Mouse (Mus musculus) spleen, postnatal 4 days (tissue): ENCODE measurements around the gene Cdkn1a.
"Not testable (repeated sequence)": the region's sequence is repeated elsewhere in the genome, so short reads cannot be mapped to it uniquely, and the experiment has no call there.

ENCODE experiments used
- DNase-seq, 2 experiments: peaks; one replicate each; pipeline ENCODE4 v3.0.0; 2022; ENCODE audit warnings: low spot score in 2 of 2

The Cdkn1a gene

GRCm38 (mm10) chr17:29090776-29091175 is at the start of gene Cdkn1a:
Gene Cdkn1a (plus strand): TSS chr17:29090976.
- DNase-seq = peak in 1 of 2 experiments; percentile 43

GRCm38 (mm10) chr17:29041632-29042031 is 49.1 kb upstream of the Cdkn1a start:
- DNase-seq = not testable (repeated sequence)

GRCm38 (mm10) chr17:29042569-29042968 is 48.2 kb upstream of the Cdkn1a start:
- no peak for DNase-seq

GRCm38 (mm10) chr17:29043583-29043982 is 47.2 kb upstream of the Cdkn1a start:
- no peak for DNase-seq

GRCm38 (mm10) chr17:29044146-29044924 is 46.4 kb upstream of the Cdkn1a start:
- DNase-seq = no peak

- no peak for DNase-seq
Observed at GRCm38 (mm10) chr17:29044925-29045319, 45.9 kb upstream of the Cdkn1a start.

- DNase-seq = peak; percentile 55 to 73
Observed at GRCm38 (mm10) chr17:29045741-29046530, 44.8 kb upstream of the Cdkn1a start.

GRCm38 (mm10) chr17:29046863-29047262 is 43.9 kb upstream of the Cdkn1a start:
- no peak for DNase-seq

GRCm38 (mm10) chr17:29047697-29048514 is 42.9 kb upstream of the Cdkn1a start:
- DNase-seq = no peak

GRCm38 (mm10) chr17:29048748-29049507 is 41.8 kb upstream of the Cdkn1a start:
- peak; percentile 81 to 93 for DNase-seq

- DNase-seq = no peak
Observed at GRCm38 (mm10) chr17:29049508-29049889, 41.3 kb upstream of the Cdkn1a start.

GRCm38 (mm10) chr17:29049923-29050322 is 40.9 kb upstream of the Cdkn1a start:
- DNase-seq = no peak

GRCm38 (mm10) chr17:29050791-29051190 is 40.0 kb upstream of the Cdkn1a start:
- DNase-seq = no peak

- DNase-seq = no peak
Observed at GRCm38 (mm10) chr17:29053067-29053466, 37.7 kb upstream of the Cdkn1a start.

- no peak for DNase-seq
Observed at GRCm38 (mm10) chr17:29053841-29054240, 36.9 kb upstream of the Cdkn1a start.

GRCm38 (mm10) chr17:29054429-29054828 is 36.3 kb upstream of the Cdkn1a start:
- DNase-seq = no peak

- DNase-seq = no peak
Observed at GRCm38 (mm10) chr17:29055586-29055985, 35.2 kb upstream of the Cdkn1a start.

GRCm38 (mm10) chr17:29056207-29056606 is 34.6 kb upstream of the Cdkn1a start:
- no peak for DNase-seq

- DNase-seq = no peak
Observed at GRCm38 (mm10) chr17:29056699-29057151, 34.1 kb upstream of the Cdkn1a start.

GRCm38 (mm10) chr17:29057361-29057890 is 33.4 kb upstream of the Cdkn1a start:
- no peak for DNase-seq

- no peak for DNase-seq
Observed at GRCm38 (mm10) chr17:29057961-29058360, 32.8 kb upstream of the Cdkn1a start.
